Mouse (Mus musculus): Measurements from ENCODE around the gene 1700123K08Rik. TPM values are rescaled to one million over a fixed set of nuclear protein-coding genes. Genes with fewer than 3 reads are reported as not detected.
A peak's percentile ranks its signal among the peaks of the same experiment; 100 is the strongest.
"Not testable (repeated sequence)": the region's sequence is repeated elsewhere in the genome, so short reads cannot be mapped to it uniquely, and the experiment has no call there.

1700123K08Rik gene
- polyA plus RNA-seq (2012; rRNA removed) (not detected in 2 replicates), polyA plus RNA-seq (2014; fragmentation: Nextera tagmentation; extraction: Ambion mirVana) (not detected in 2 replicates)

- H3K4me2 ChIP-seq (ENCODE audit: low read depth); ATAC-seq (ENCODE audit: insufficient read depth); H3K4me3 ChIP-seq (ENCODE audit: insufficient read depth in 1 of 2, low read depth in 2 of 2, low read length in 2 of 2); H3K27ac ChIP-seq; H3K9ac ChIP-seq (replicated peaks); H3K9me3 ChIP-seq (ENCODE audit: control insufficient read depth, low read length); DNase-seq (ENCODE audit: low read depth in 3 of 3, low spot score in 3 of 3); H3K4me1 ChIP-seq (replicated peaks; ENCODE audit: control insufficient read depth in 2 of 2, insufficient read depth in 2 of 2, low read length in 1 of 2); H3K36me3 ChIP-seq (replicated peaks; ENCODE audit: control insufficient read depth, insufficient read depth, low read depth); H3K27me3 ChIP-seq (ENCODE audit: control insufficient read depth, insufficient read depth, low read length): not testable (repeated sequence)
- 52% methylated on average over 2 of the region's 2 CpGs for WGBS (ENCODE audit: insufficient replicate concordance)
These were observed at the start of gene 1700123K08Rik for GRCm38 (mm10) chr5:138564612-138565011. Gene 1700123K08Rik, minus strand, starts transcription at chr5:138564712.

DNA sequence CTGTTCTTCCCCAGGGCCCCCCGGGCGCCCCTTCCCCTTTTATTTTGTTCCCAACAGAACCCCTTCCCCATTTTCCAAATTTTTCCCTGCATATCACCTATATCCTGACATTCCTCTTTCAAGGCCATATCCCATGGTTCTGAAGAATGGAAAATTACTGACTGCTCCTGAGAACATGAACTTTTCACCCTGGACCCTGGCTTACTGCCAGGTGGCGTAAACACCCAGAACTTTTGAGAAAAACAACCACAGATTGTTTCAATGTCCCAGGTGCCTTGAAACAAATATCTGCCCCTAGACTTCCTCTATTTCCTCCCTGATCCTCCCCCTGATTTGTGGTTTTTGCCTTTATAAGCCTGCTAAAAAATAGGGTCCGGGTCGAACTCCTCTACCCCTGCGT, 22.9 kb upstream of the 1700123K08Rik start:
- no peak for TF ChIP-seq EP300 (IDR thresholded peaks at IDR 0.05; ENCODE audit: low read depth)
- no peak for TF ChIP-seq CTCF (IDR thresholded peaks at IDR 0.05; ENCODE audit: low read depth)
- H3K9ac ChIP-seq (replicated peaks): no peak overlapping the region
- DNase-seq (ENCODE audit: low read depth in 3 of 3, low spot score in 3 of 3): no peak
- no peaks in the 10 kb centered on the region for H3K27me3 ChIP-seq (ENCODE audit: control insufficient read depth, insufficient read depth, low read length)
- no peak overlapping the region for H3K4me3 ChIP-seq (ENCODE audit: insufficient read depth in 1 of 2, low read depth in 2 of 2, low read length in 2 of 2)
- H3K4me1 ChIP-seq (replicated peaks; ENCODE audit: control insufficient read depth in 2 of 2, insufficient read depth in 2 of 2, low read length in 1 of 2): no peaks in the 10 kb centered on the region
- 66% methylated on average over 6 of the region's 6 CpGs for WGBS (ENCODE audit: insufficient replicate concordance)
- H3K36me3 ChIP-seq (replicated peaks; ENCODE audit: control insufficient read depth, insufficient read depth, low read depth): no peaks in the 10 kb centered on the region
- ATAC-seq (ENCODE audit: insufficient read depth): no peak
- H3K27ac ChIP-seq: no peak overlapping the region
- no peaks in the 10 kb centered on the region for H3K9me3 ChIP-seq (ENCODE audit: control insufficient read depth, low read length)
- H3K4me2 ChIP-seq (ENCODE audit: low read depth): no peak overlapping the region

DNA sequence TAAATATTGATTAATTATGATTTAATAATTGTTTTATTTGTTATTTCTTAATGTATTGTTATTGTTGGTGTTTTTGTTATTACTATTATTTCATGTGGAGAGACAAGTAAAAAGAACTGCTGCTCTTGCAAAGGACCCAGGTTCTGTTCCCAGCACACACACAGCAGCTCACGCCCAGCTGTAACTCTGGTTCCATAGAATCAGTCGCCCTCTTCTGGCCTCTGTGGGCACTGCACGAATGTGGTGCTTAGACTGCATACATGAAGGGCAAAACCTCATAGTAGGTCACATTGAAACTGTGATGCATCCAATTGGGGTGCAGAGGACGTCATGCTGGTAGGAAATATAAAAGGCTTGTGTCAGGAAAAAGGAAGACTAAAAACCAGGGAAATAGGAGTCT, 7.1 kb upstream of the 1700123K08Rik start:
- H3K27ac ChIP-seq: no peak overlapping the region
- no peak overlapping the region for H3K4me2 ChIP-seq (ENCODE audit: low read depth)
- ATAC-seq (ENCODE audit: insufficient read depth) (no peak), DNase-seq (ENCODE audit: low read depth in 3 of 3, low spot score in 3 of 3) (no peak)
- no peak overlapping the region for H3K9ac ChIP-seq (replicated peaks)
- no peaks in the 10 kb centered on the region for H3K9me3 ChIP-seq (ENCODE audit: control insufficient read depth, low read length)
- H3K4me3 ChIP-seq (ENCODE audit: insufficient read depth in 1 of 2, low read depth in 2 of 2, low read length in 2 of 2): no peak overlapping the region
- no peaks in the 10 kb centered on the region for H3K4me1 ChIP-seq (replicated peaks; ENCODE audit: control insufficient read depth in 2 of 2, insufficient read depth in 2 of 2, low read length in 1 of 2)
- no peak for TF ChIP-seq EP300 (IDR thresholded peaks at IDR 0.05; ENCODE audit: low read depth)
- peak; percentile 61 for TF ChIP-seq CTCF (IDR thresholded peaks at IDR 0.05; ENCODE audit: low read depth)
- WGBS (ENCODE audit: insufficient replicate concordance): 40% methylated on average over 4 of the region's 4 CpGs
- H3K27me3 ChIP-seq (ENCODE audit: control insufficient read depth, insufficient read depth, low read length): no peaks in the 10 kb centered on the region
- no peaks in the 10 kb centered on the region for H3K36me3 ChIP-seq (replicated peaks; ENCODE audit: control insufficient read depth, insufficient read depth, low read depth)

DNA sequence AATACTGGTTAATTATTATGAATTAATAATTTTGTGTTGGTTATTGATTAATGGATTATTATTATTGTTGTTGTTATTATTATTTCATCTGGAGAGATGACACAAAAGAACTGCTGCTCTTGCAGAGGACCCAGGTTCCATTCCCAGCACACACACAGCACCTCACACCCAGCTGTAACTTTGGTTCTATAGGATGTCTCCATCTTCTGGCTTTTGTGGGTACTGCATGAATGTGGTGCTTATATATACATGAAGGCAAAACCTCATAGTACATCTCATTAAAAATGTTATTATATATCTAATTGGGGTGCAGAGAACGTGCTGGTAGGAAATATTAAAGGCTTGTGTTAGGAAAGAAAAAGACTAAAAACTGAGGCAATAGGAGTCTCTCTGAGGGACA, 11.8 kb downstream of the 1700123K08Rik start:
- H3K4me3 ChIP-seq (ENCODE audit: insufficient read depth in 1 of 2, low read depth in 2 of 2, low read length in 2 of 2): no peak overlapping the region
- DNase-seq (ENCODE audit: low read depth in 3 of 3, low spot score in 3 of 3): no peak
- no peaks in the 10 kb centered on the region for H3K27me3 ChIP-seq (ENCODE audit: control insufficient read depth, insufficient read depth, low read length)
- no peak overlapping the region for H3K9ac ChIP-seq (replicated peaks)
- no peak overlapping the region for H3K27ac ChIP-seq
- no peaks in the 10 kb centered on the region for H3K36me3 ChIP-seq (replicated peaks; ENCODE audit: control insufficient read depth, insufficient read depth, low read depth)
- 39% methylated on average over 1 of the region's 1 CpGs for WGBS (ENCODE audit: insufficient replicate concordance)
- no peak overlapping the region for H3K4me2 ChIP-seq (ENCODE audit: low read depth)
- ATAC-seq (ENCODE audit: insufficient read depth): no peak
- no peaks in the 10 kb centered on the region for H3K4me1 ChIP-seq (replicated peaks; ENCODE audit: control insufficient read depth in 2 of 2, insufficient read depth in 2 of 2, low read length in 1 of 2)
- H3K9me3 ChIP-seq (ENCODE audit: control insufficient read depth, low read length): no peaks in the 10 kb centered on the region
- TF ChIP-seq CTCF (IDR thresholded peaks at IDR 0.05; ENCODE audit: low read depth): peak; percentile 30; the same call in 1 of the 2 replicates
- no peak for TF ChIP-seq EP300 (IDR thresholded peaks at IDR 0.05; ENCODE audit: low read depth)

DNA sequence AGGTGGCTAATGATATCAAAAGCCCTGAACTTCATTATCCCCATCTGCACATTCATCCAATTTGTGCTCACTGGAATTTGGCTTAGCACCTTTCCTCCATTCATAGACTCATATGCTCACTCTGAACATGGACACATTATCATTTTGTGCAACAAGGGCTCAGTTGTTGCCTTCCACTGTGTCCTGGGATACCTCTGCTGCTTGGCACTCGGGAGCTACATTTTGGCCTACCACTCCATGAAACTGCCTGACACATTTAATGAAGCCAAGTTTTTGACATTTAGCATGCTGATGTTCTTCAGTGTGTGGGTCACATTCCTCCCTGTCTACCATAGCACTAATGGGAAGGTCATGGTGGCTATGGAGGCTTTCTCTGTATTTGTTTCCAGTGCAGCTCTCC, 32.0 kb downstream of the 1700123K08Rik start:
- Histone ChIP-seq H3K9me3 (ENCODE audit: control insufficient read depth, low read length) (no peaks in the 10 kb centered on the region), H3K4me1 (replicated peaks; ENCODE audit: control insufficient read depth in 2 of 2, insufficient read depth in 2 of 2, low read length in 1 of 2) (no peaks in the 10 kb centered on the region), H3K4me2 (ENCODE audit: low read depth) (no peak overlapping the region), H3K36me3 (replicated peaks; ENCODE audit: control insufficient read depth, insufficient read depth, low read depth) (no peaks in the 10 kb centered on the region), H3K9ac (replicated peaks) (no peak overlapping the region), H3K27me3 (ENCODE audit: control insufficient read depth, insufficient read depth, low read length) (no peaks in the 10 kb centered on the region), H3K27ac (no peak overlapping the region), H3K4me3 (ENCODE audit: insufficient read depth in 1 of 2, low read depth in 2 of 2, low read length in 2 of 2) (no peak overlapping the region)
- WGBS (ENCODE audit: insufficient replicate concordance): 59% methylated on average over 1 of the region's 1 CpGs
- DNase-seq (ENCODE audit: low read depth in 3 of 3, low spot score in 3 of 3) (no peak), ATAC-seq (ENCODE audit: insufficient read depth) (no peak)
- no peak for TF ChIP-seq CTCF (IDR thresholded peaks at IDR 0.05; ENCODE audit: low read depth)
- no peak for TF ChIP-seq EP300 (IDR thresholded peaks at IDR 0.05; ENCODE audit: low read depth)

Small RNA genes within 50 kb of the gene (microRNA-seq; reads per million reads assigned to microRNA genes)
- gene Gm24082: not detected

Other genes starting within 250 kb of the 1700123K08Rik start
- gene Pvrig, start 222.8 kb downstream of the 1700123K08Rik start, polyA plus RNA-seq (2012; rRNA removed): 0.33 and 0.49 TPM in 2 replicates
- gene Pvrig, start 222.8 kb downstream of the 1700123K08Rik start, polyA plus RNA-seq (2014; fragmentation: Nextera tagmentation; extraction: Ambion mirVana): 0.34 and 0.36 TPM in 2 replicates
- gene Zfp157, start 123.2 kb downstream of the 1700123K08Rik start, polyA plus RNA-seq (2012; rRNA removed): 1.3 and 1.9 TPM in 2 replicates
- gene Zfp157, start 123.2 kb downstream of the 1700123K08Rik start, polyA plus RNA-seq (2014; fragmentation: Nextera tagmentation; extraction: Ambion mirVana): 2.5 and 4.6 TPM in 2 replicates
- gene Zfp68, start 55.0 kb upstream of the 1700123K08Rik start, polyA plus RNA-seq (2012; rRNA removed): 2.7 and 5.1 TPM in 2 replicates
- gene Zfp68, start 55.0 kb upstream of the 1700123K08Rik start, polyA plus RNA-seq (2014; fragmentation: Nextera tagmentation; extraction: Ambion mirVana): 15.3 and 17.2 TPM in 2 replicates
- gene A430033K04Rik, start 58.1 kb upstream of the 1700123K08Rik start, polyA plus RNA-seq (2012; rRNA removed): 1.7 and 2.5 TPM in 2 replicates
- gene A430033K04Rik, start 58.1 kb upstream of the 1700123K08Rik start, polyA plus RNA-seq (2014; fragmentation: Nextera tagmentation; extraction: Ambion mirVana): 2.6 and 2.7 TPM in 2 replicates
- 5.4 and 6.5 TPM in 2 replicates for gene Fam20c, start 189.8 kb upstream of the 1700123K08Rik start, polyA plus RNA-seq (2012; rRNA removed)
- 6.8 and 7.2 TPM in 2 replicates for gene Fam20c, start 189.8 kb upstream of the 1700123K08Rik start, polyA plus RNA-seq (2014; fragmentation: Nextera tagmentation; extraction: Ambion mirVana)